Mouse (Mus musculus) midbrain, embryonic 10.5 days (tissue): ENCODE data around the gene Vstm4. TPM values are rescaled to one million over a fixed set of nuclear protein-coding genes. Genes with fewer than 3 reads are reported as not detected.

ENCODE experiments used
- DNase-seq: peaks from one replicate; pipeline ENCODE4 v3.0.0-alpha.2; 2017; ENCODE audit warnings: low spot score
- H3K27ac ChIP-seq: fragments of 300-500 bp; sonication (generic); replicated peaks from 2 replicates; pipeline ENCODE4 v1.5.1; 2016; ENCODE audit warnings: mild to moderate bottlenecking
- H3K27me3 ChIP-seq: fragments of 300-500 bp; sonication (generic); 2 replicates; pipeline ENCODE4 v1.6.1; 2016; ENCODE audit warnings: low read depth, mild to moderate bottlenecking; ENCODE audit not compliant: poor library complexity, severe bottlenecking
- H3K36me3 ChIP-seq: fragments of 300-500 bp; sonication (generic); 2 replicates; pipeline ENCODE4 v1.6.1; 2016; ENCODE audit warnings: mild to moderate bottlenecking, moderate library complexity
- H3K4me1 ChIP-seq: fragments of 300-500 bp; sonication (generic); 2 replicates; pipeline ENCODE4 v1.6.1; 2016
- H3K4me3 ChIP-seq: fragments of 300-500 bp; sonication (generic); 2 replicates; pipeline ENCODE4 v1.5.1; 2016; ENCODE audit warnings: mild to moderate bottlenecking, moderate library complexity
- H3K9me3 ChIP-seq: fragments of 300-500 bp; sonication (generic); replicated peaks from 2 replicates; pipeline ENCODE4 v1.6.1; 2016; ENCODE audit warnings: mild to moderate bottlenecking
- WGBS: fragments of 180-500 bp; shearing (Covaris S2); methylation state at CpG from one replicate; pipeline ENCODE4 v1.1.7; 2016; 5-methylcytosine and 5-hydroxymethylcytosine counted together
- polyA plus RNA-seq: library from polyadenylated mRNA; unstranded; fragments of >200 nt; fragmentation: Nextera tagmentation; extraction: Ambion mirVana; gene quantifications from 2 replicates; pipeline ENCODE4 v1.2.1, GENCODE M21; 2016

The Vstm4 gene
- polyA plus RNA-seq, 1 experiment from 2014 or later: 2.7 TPM

GRCm38 (mm10) chr14:32911187-32911586 is 54.6 kb downstream of the Vstm4 start:
- H3K36me3 ChIP-seq: no peaks in the 10 kb centered on the region
- no peaks in the 10 kb centered on the region for H3K9me3 ChIP-seq
- peaks cover 4% of the 10 kb centered on the region; the same call in 1 of the 2 replicates for H3K4me1 ChIP-seq
- no peak for DNase-seq
- no peaks in the 10 kb centered on the region for H3K27me3 ChIP-seq
- no peak overlapping the region for H3K27ac ChIP-seq
- WGBS: 94% methylated on average over 4 of the region's 4 CpGs
- H3K4me3 ChIP-seq: no peak overlapping the region

DNA sequence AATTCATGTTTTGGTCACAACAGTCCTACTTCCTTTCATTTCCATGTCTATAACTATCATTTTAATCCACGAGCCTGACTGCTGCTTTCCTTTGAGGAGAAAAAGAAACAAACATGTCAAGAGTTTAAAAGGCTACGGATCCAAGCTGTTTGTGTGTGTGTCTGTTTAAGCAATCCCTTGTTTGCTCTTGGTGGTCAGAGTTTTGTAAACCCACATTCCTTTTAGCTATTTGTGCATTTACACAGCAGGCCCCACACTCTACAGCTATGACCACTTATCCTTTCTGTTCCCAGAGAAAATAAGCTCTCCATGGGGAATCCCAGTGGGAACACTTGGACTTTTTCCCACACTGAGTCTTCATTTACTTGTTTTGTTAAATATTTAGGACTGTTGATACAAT is 58.8 kb downstream of the Vstm4 start:
- H3K9me3 ChIP-seq: no peaks in the 10 kb centered on the region
- H3K27me3 ChIP-seq: no peaks in the 10 kb centered on the region
- no peak for DNase-seq
- no peak overlapping the region for H3K27ac ChIP-seq
- H3K4me1 ChIP-seq: peaks cover 4% of the 10 kb centered on the region; the same call in 1 of the 2 replicates
- H3K36me3 ChIP-seq: no peaks in the 10 kb centered on the region
- 58% methylated on average over 2 of the region's 2 CpGs for WGBS
- no peak overlapping the region for H3K4me3 ChIP-seq

DNA sequence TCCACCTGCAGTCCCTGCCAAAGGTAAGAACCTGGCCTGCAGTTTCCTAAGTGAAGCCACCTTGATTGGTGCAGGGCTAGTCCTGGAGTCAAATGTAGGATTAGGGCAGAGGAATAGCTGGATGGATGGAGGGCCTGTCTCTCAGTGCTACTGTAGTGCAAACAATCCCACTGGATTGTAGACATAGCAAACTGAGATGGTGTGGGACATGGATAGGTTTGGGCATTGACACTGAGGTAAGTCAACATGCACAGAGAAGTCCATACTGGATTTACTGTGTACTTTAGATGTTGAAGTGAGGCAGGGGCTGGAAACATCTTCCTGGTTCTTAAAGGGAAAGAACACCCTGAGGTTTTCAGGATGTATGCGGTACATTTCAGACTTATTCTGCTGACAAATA is 61.4 kb downstream of the Vstm4 start:
- DNase-seq: no peak
- H3K9me3 ChIP-seq: no peaks in the 10 kb centered on the region
- H3K27me3 ChIP-seq: no peaks in the 10 kb centered on the region
- WGBS: 91% methylated on average over 1 of the region's 1 CpGs
- no peaks in the 10 kb centered on the region for H3K36me3 ChIP-seq
- H3K4me3 ChIP-seq: no peak overlapping the region
- peaks cover 4% of the 10 kb centered on the region; the same call in 1 of the 2 replicates for H3K4me1 ChIP-seq
- no peak overlapping the region for H3K27ac ChIP-seq

- H3K27me3 ChIP-seq: no peaks in the 10 kb centered on the region
- no peak for DNase-seq
- no peaks in the 10 kb centered on the region for H3K9me3 ChIP-seq
- H3K27ac ChIP-seq: no peak overlapping the region
- no peaks in the 10 kb centered on the region for H3K4me1 ChIP-seq
- no peak overlapping the region for H3K4me3 ChIP-seq
- no peaks in the 10 kb centered on the region for H3K36me3 ChIP-seq
- 89% methylated on average over 9 of the region's 9 CpGs for WGBS
Observed at GRCm38 (mm10) chr14:32923871-32924270, 67.3 kb downstream of the Vstm4 start.

DNA sequence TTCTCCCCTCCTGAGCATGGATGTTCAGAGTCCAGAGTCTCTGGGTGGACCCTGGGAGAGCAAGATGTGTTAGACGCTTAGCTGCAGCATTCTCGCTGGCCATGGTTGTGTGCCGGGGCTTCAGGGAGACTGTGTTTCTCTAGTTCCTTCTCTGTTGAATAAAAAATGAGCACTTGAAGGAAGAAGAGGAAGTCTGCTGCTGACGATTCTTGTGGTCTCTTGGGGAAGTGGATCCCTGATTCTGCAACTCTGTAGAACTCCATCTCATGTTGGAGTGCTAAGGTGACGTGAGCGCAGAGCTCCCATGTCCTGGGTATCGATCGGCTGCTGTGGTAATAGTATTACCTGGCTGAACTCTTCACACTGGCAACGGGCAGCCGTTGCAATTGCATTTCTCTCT is 75.2 kb downstream of the Vstm4 start:
- Histone ChIP-seq H3K27me3 (no peaks in the 10 kb centered on the region), H3K27ac (no peak overlapping the region), H3K4me3 (no peak overlapping the region), H3K4me1 (no peaks in the 10 kb centered on the region), H3K9me3 (no peaks in the 10 kb centered on the region), H3K36me3 (no peaks in the 10 kb centered on the region)
- DNase-seq: no peak
- WGBS: 90% methylated on average over 10 of the region's 10 CpGs

DNA sequence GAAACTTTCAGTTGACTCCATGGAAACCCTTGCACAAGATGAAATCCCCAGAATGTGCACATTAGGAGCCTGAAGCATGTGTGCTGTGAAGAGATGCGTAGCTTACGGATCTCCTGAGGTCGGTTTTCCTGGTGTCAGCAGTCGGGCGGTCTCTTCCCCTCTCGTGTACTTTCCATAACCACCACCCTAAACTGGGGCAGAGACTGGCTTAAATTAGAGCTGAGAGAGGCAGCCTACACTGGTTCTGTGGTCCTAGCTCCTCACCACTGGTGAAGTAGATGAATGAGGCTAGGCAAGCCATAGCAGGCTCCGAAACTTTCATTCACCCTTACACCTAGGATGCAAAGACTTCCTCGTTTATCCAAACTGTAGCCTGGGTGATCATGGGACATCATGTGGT is 75.7 kb downstream of the Vstm4 start:
- 94% methylated on average over 8 of the region's 8 CpGs for WGBS
- Histone ChIP-seq H3K4me3 (no peak overlapping the region), H3K27me3 (no peaks in the 10 kb centered on the region), H3K4me1 (no peaks in the 10 kb centered on the region), H3K27ac (no peak overlapping the region), H3K36me3 (no peaks in the 10 kb centered on the region), H3K9me3 (no peaks in the 10 kb centered on the region)
- DNase-seq: no peak

DNA sequence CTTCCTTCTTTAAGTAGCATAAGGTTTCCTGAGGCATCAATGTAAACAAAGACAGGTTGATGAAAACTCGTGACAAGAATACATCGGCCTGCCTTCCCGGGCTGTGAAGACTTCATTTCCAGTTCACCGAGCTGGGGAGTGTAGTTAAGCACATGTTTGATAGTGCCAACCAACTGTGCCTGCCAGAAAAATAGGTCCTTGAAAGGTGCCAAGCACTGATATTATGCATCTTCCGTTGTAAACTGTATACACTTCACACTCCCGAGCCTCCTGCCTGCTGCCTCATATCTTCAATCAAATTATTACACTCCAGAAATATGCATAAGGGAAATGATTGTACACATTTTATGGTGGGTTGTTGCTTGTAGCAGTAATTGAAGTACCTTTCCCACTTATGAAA is 77.5 kb downstream of the Vstm4 start:
- Histone ChIP-seq H3K27me3 (no peaks in the 10 kb centered on the region), H3K27ac (no peak overlapping the region), H3K4me3 (no peak overlapping the region), H3K4me1 (no peaks in the 10 kb centered on the region), H3K36me3 (no peaks in the 10 kb centered on the region), H3K9me3 (no peaks in the 10 kb centered on the region)
- WGBS: 85% methylated on average over 6 of the region's 6 CpGs
- DNase-seq: no peak

DNA sequence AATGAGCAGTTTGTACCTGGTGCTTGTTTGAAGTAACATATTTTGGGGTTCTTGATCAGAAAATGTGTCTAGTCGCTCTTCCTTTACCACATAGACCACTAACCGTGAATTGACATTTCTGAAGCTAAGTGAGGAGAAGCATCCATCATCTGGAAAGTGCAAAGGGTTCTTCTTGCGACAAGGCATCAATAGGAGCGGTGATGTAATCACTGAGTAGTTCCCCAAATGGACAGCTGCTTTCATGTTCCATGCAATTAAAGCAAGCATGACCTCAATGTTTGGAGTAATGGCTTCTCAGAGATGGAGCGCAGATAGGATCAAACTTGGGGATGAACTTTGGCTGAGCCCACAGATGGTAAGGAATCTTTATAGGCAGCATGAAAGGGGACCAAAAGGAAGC is 82.7 kb downstream of the Vstm4 start:
- Histone ChIP-seq H3K27ac (no peak overlapping the region), H3K9me3 (no peaks in the 10 kb centered on the region), H3K4me3 (no peak overlapping the region), H3K36me3 (no peaks in the 10 kb centered on the region), H3K4me1 (no peaks in the 10 kb centered on the region), H3K27me3 (no peaks in the 10 kb centered on the region)
- WGBS: 94% methylated on average over 5 of the region's 5 CpGs
- DNase-seq: no peak

DNA sequence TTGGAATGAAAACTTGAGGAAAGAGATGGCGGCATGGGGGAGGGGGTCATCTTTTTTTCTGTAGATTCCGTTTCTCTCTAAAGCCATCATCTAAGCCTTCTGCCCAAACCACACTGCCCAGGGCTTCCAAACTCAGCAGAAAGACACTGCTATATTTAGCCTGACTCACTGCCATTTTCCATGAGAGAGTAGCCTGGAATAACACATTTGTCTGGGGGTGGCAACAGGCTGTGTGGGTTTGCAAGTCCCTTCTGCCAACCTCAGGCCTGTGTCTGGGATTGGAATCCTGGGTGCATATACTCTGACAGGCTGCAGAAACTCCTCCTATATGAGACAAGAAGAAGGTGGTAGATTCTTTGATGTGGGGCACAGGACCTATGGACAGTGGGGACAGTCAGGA is 91.0 kb downstream of the Vstm4 start:
- Histone ChIP-seq H3K9me3 (no peaks in the 10 kb centered on the region), H3K4me3 (no peak overlapping the region), H3K27ac (no peak overlapping the region), H3K4me1 (peaks cover 8% of the 10 kb centered on the region; the same call in 1 of the 2 replicates), H3K36me3 (no peaks in the 10 kb centered on the region), H3K27me3 (no peaks in the 10 kb centered on the region)
- WGBS: 89% methylated on average over 2 of the region's 2 CpGs
- no peak for DNase-seq

DNA sequence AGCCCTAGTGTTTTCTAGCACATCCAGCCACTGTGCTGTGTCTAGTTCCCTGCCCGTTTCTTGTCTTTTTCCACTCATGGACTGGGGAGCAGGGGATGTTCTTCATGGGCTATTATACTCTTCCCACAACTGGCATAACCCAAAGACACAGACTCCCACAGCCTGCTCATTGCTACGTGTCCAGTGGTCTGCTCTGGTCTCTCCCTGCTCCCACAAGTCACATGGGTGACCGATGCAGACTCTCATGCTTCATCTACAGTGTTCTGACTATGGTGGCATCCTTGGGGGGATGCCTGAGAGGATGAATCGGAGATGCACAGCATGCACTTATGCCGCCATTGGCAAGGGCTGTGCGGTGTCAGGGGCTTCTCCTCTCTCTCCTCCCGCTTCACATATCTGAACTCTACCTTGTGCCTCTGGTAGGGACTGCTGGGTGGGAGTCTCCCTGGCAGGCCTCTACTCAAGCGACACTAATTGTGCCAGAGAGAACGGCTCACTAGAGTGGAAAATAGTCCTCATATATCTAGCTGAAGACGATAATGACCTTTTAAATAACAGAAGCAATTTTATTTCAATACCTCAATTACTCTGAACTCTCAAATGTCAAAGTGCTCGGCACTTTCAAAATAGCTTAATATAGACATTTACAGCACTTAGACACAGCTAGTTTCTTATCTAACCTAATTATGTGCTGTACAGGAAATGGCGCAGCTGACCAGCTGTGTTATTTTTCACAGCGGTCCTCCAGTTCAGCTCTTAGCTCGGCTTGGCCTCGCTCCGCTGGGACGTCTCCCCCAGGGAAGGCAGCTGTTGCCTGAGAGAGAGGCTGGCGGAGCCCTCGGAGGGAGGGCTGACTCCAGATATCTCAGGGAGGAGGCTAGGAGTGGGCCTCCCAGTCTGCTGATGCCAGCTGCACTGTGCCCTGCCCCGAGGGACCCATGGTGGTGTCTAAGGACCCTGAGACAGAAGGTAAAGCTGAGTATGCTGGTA is 94.1 kb downstream of the Vstm4 start:
- no peak overlapping the region for H3K4me3 ChIP-seq
- H3K4me1 ChIP-seq: peaks cover 14% of the 10 kb centered on the region
- no peaks in the 10 kb centered on the region for H3K27me3 ChIP-seq
- H3K36me3 ChIP-seq: no peaks in the 10 kb centered on the region
- 0 out of 2 replicates have a peak overlapping the region, but pooled peaks have one; percentile 38 for H3K27ac ChIP-seq
- no peaks in the 10 kb centered on the region for H3K9me3 ChIP-seq
- DNase-seq: no peak
- 76% methylated on average over 20 of the region's 20 CpGs for WGBS

DNA sequence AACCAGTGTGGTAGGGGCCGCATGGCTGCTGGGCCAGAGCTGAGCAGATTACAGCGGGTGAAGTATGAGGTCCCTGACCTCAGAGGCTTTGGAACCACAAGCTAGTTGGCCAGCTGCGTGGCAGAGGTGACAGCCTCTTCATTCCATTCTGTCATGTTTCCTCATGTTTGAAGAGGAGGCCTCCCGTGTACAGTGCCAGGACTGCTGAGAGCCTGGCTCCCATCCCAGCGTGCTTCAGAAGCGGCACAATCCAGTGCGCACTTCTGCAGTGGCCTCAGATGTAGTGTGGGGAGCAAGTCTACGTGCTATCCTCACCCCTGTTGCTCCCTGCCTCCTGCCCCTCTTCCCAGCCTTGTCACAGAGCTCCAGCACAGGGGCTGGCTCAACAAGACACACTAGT is 99.9 kb downstream of the Vstm4 start:
- Histone ChIP-seq H3K27me3 (no peaks in the 10 kb centered on the region; the same call in 1 of the 2 replicates), H3K4me1 (peaks cover 7% of the 10 kb centered on the region), H3K9me3 (no peaks in the 10 kb centered on the region), H3K27ac (no peak overlapping the region; the same call in 1 of the 2 replicates), H3K36me3 (no peaks in the 10 kb centered on the region), H3K4me3 (no peak overlapping the region)
- no peak for DNase-seq
- 82% methylated on average over 8 of the region's 8 CpGs for WGBS

DNA sequence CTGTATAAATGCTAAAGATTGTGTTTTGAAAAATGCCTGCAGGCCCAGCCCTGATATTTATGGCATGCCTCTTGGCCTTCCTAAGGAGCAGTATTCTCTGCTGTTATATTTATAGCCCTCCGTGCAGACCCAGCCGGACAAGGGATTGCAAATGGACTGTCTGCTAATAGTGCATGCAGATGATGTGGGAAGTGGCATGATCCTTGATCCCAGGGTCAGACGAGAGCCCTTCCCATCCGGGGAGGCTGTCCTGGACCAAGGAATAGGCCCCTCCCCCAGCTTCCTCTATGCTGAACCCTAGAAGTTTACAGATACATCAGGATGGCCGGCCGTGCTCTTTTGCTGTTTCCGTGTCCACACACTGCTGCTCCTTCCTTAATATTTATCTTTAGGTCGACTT is 102.1 kb downstream of the Vstm4 start:
- Histone ChIP-seq H3K4me1 (peaks cover 9% of the 10 kb centered on the region; the same call in 1 of the 2 replicates), H3K27me3 (no peaks in the 10 kb centered on the region; the same call in 1 of the 2 replicates), H3K36me3 (no peaks in the 10 kb centered on the region), H3K27ac (no peak overlapping the region), H3K9me3 (no peaks in the 10 kb centered on the region), H3K4me3 (no peak overlapping the region)
- 72% methylated on average over 8 of the region's 8 CpGs for WGBS
- no peak for DNase-seq

DNA sequence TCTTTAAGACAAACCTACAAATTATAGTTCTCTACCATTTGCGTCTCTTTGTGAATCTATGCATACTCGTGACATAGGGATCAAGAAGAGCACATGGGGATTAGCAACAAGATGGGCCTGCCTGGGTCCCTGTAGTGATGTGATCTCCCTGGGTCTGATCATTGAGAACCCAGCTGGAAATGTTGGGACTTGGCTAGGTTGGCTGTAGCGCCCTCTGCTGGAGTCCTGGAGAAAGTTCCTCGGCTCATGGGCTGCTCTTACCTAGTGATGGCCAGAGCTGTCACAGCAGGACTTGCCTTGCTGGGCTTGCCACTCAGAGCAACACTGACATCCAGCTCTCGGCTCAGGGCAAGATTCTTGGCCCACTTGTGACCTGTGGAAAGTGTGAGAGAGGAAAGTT is 103.9 kb downstream of the Vstm4 start:
- Histone ChIP-seq H3K36me3 (no peaks in the 10 kb centered on the region), H3K4me3 (no peak overlapping the region), H3K9me3 (no peaks in the 10 kb centered on the region), H3K27me3 (no peaks in the 10 kb centered on the region; the same call in 1 of the 2 replicates), H3K4me1 (peaks cover 3% of the 10 kb centered on the region; the same call in 1 of the 2 replicates), H3K27ac (no peak overlapping the region)
- DNase-seq: peak; percentile 72
- 38% methylated on average over 5 of the region's 5 CpGs for WGBS
